Mouse (Mus musculus) MEL (cell line): ENCODE results near the gene Sec24a.

Source experiments
- CTCF ChIP-seq, 3 experiments: IDR thresholded peaks in 2 of 3; conservative IDR thresholded peaks in 1 of 3; 2 replicates each; pipeline ENCODE4 v1.5.1; 2011 to 2012; ENCODE audit warnings: low read length in 3 of 3, low read depth in 2 of 3, mild to moderate bottlenecking in 2 of 3, improper control_type of control experiment in 1 of 3, inconsistent platforms in 1 of 3, mixed read lengths in 1 of 3, moderate library complexity in 1 of 3; ENCODE audit not compliant: control insufficient read depth in 1 of 3, insufficient read depth in 1 of 3, poor library complexity in 1 of 3, severe bottlenecking in 1 of 3
- EP300 ChIP-seq, 2 experiments: IDR thresholded peaks; 2 replicates each; pipeline ENCODE4 v1.6.1; 2011; ENCODE audit warnings: improper control_type of control experiment in 2 of 2, low read length in 2 of 2, low read depth in 1 of 2, mild to moderate bottlenecking in 1 of 2
- GATA1 ChIP-seq: IDR thresholded peaks from 2 replicates; pipeline ENCODE4 v1.6.1; 2011; ENCODE audit warnings: low read depth, low read length, improper control_type of control experiment
- MYC ChIP-seq: IDR thresholded peaks from 2 replicates; pipeline ENCODE4 v1.6.1; 2011; ENCODE audit warnings: low read depth, mild to moderate bottlenecking, low read length, improper control_type of control experiment, moderate library complexity
- NRF1 ChIP-seq: IDR thresholded peaks from 2 replicates; pipeline ENCODE4 v1.6.1; 2014; ENCODE audit warnings: low read depth, mild to moderate bottlenecking, inconsistent platforms, low read length, improper control_type of control experiment, moderate library complexity; ENCODE audit not compliant: poor library complexity, insufficient read depth, severe bottlenecking
- POLR2AphosphoS5 ChIP-seq: IDR thresholded peaks from 2 replicates; pipeline ENCODE4 v1.6.1; 2012; ENCODE audit warnings: low read depth, borderline replicate concordance, mild to moderate bottlenecking, inconsistent platforms, low read length, moderate library complexity, mixed read lengths
- RAD21 ChIP-seq: IDR thresholded peaks from 2 replicates; pipeline ENCODE4 v1.6.1; 2011; ENCODE audit warnings: mild to moderate bottlenecking, low read depth, low read length, improper control_type of control experiment
- RCOR1 ChIP-seq: IDR thresholded peaks from 2 replicates; pipeline ENCODE4 v1.6.1; 2012; ENCODE audit warnings: low read depth, mild to moderate bottlenecking, inconsistent platforms, low read length, improper control_type of control experiment
- SIN3A ChIP-seq: IDR thresholded peaks from 2 replicates; pipeline ENCODE4 v1.6.1; 2012; ENCODE audit warnings: low read length, improper control_type of control experiment, inconsistent platforms
- UBTF ChIP-seq: IDR thresholded peaks from 2 replicates; pipeline ENCODE4 v1.6.1; 2012; ENCODE audit warnings: low read depth, mild to moderate bottlenecking, inconsistent platforms, low read length, improper control_type of control experiment, moderate library complexity, borderline replicate concordance; ENCODE audit not compliant: insufficient read depth

DNA sequence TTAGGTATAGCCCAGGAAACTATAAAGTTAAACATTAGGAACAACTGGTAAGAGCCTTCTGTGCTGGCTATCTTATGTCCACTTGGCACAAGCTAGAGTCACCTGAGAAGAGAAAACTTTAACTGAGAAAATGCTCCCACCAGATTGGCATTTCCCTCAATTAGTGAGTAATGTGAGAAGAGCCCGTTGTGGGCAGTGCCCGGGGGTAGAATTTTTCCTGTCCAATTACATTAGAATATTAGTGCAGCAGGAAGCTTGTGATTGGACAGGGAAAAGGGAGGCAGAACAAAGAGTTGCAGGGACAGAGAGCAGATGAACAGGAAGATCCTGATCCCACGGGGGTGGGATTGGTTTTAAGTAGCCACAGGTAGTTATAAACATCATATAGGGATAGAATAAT lies 60.6 kb downstream of the Sec24a start:
- TF ChIP-seq SIN3A = no peak
- TF ChIP-seq NRF1 = no peak
- no peak for TF ChIP-seq MYC
- TF ChIP-seq UBTF = no peak
- no peak for TF ChIP-seq POLR2AphosphoS5
- no peak for TF ChIP-seq RAD21
- TF ChIP-seq CTCF (IDR thresholded peaks at IDR 0.05 in 2 of 3, conservative IDR thresholded peaks at IDR 0.05 in 1 of 3; ENCODE audit: control insufficient read depth in 1 of 3, insufficient read depth in 1 of 3, low read depth in 2 of 3, low read length in 3 of 3, poor library complexity in 1 of 3, severe bottlenecking in 1 of 3) = no peak
- TF ChIP-seq GATA1 = no peak
- no peak for TF ChIP-seq RCOR1
- no peak for TF ChIP-seq EP300 (IDR thresholded peaks at IDR 0.05; ENCODE audit: low read depth in 1 of 2, low read length in 2 of 2)
